Mouse (Mus musculus) CD4-positive, CD25-positive, alpha-beta regulatory T cell, adult 2 months (primary cell): Measurements from ENCODE around the gene Mxra8.

Experiments
- DNase-seq: peaks from one replicate; pipeline ENCODE4 v3.0.0-alpha.2; 2012; ENCODE audit warnings: low read depth, low spot score

Gene Mxra8

GRCm38 (mm10) chr4:155839483-155839910 is at the start of gene Mxra8:
Gene Mxra8 (plus strand): TSS chr4:155839680.
- no peak for DNase-seq

- DNase-seq, result no peak
Observed at GRCm38 (mm10) chr4:155790021-155790489, 49.4 kb upstream of the Mxra8 start, which contains the start of gene Ankrd65. Gene Ankrd65 (plus strand): TSS chr4:155790439.

DNA sequence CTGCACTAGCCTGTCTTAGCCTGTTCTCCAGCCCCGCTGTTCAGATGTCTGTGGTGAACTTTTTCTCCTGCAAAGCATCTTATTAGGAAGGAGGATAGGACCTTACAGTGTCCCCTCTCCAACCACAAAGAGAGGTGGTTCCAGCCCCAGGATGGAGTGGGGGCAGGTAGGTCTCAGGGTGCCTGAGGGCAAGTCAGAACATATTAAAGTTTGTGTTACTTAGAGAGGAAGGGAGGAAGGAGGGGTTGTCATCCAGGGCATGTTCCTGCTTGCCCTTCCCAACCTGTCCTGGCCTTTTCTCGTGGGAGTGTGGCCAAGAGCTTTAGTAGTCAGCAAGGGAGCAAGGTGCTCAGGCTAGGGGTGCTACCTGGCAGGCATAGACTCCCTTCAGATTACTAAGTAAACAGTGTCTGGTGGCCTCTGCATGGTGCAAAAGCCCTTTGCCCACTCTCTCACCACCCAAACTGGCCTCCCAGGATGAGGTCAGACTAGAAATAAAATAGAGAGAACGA is 48.8 kb upstream of the Mxra8 start:
- no peak for DNase-seq

GRCm38 (mm10) chr4:155791240-155791933 is 48.1 kb upstream of the Mxra8 start:
- DNase-seq, result no peak

GRCm38 (mm10) chr4:155793730-155794129 is 45.8 kb upstream of the Mxra8 start:
- no peak for DNase-seq

DNA sequence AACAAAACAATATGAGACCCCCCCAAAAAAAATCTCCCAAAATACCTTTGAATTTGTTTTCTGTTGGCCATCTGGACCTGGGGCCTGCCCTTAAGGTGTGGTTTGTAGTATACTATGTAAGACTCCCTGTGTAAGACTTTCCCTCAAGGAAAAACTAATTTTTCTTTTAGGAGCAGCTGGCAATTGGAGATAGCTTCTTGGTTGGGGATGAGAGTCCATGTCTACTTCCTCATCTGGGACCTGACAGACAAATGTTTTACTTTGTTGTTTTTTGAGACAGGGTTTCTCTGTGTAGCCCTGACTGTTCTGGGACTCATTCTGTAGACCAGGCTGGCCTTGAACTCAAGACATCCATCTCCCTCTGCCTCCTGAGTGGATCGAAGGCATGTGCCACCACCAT is 37.4 kb upstream of the Mxra8 start:
- DNase-seq, result no peak

GRCm38 (mm10) chr4:155802741-155803339 is 36.6 kb upstream of the Mxra8 start, which contains the start of gene Mrpl20:
Gene Mrpl20 (plus strand): TSS chr4:155802878.
- DNase-seq, result peak; percentile 64

DNA sequence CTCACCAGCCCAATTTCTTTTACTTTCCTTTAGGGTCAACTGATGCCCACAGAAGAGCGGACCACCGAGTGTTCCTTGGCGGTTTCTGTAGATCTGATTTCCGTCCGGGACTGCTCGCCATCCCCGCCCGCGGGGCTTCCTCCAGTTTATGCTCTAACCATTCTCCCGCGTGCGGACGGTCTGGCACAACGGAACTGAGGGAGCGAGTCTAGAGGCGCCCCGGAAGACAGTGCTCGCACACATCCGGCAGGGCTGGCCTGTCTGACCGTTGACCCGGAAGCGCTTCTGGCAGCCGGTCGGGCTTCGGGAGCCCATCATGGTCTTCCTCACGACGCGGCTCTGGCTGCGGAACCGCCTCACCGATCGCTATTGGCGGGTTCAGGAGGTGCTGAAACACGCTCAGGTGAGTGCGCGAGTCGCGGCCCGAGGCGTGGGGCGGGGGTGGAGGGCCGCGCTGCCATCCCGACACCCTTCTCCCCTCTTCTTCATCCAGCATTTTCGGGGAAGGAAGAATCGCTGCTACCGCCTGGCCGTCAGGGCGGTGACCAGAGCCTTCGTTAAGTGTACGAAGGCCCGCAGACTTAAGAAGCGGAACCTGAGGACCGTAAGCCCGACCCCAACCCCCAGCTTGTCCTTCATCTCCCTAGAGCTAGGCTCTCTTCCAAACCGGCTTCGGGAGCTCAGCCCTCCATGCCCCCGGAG is 36.0 kb upstream of the Mxra8 start:
- peak; percentile 97 for DNase-seq

- no peak for DNase-seq
Observed at GRCm38 (mm10) chr4:155807841-155808240, 31.6 kb upstream of the Mxra8 start.

DNA sequence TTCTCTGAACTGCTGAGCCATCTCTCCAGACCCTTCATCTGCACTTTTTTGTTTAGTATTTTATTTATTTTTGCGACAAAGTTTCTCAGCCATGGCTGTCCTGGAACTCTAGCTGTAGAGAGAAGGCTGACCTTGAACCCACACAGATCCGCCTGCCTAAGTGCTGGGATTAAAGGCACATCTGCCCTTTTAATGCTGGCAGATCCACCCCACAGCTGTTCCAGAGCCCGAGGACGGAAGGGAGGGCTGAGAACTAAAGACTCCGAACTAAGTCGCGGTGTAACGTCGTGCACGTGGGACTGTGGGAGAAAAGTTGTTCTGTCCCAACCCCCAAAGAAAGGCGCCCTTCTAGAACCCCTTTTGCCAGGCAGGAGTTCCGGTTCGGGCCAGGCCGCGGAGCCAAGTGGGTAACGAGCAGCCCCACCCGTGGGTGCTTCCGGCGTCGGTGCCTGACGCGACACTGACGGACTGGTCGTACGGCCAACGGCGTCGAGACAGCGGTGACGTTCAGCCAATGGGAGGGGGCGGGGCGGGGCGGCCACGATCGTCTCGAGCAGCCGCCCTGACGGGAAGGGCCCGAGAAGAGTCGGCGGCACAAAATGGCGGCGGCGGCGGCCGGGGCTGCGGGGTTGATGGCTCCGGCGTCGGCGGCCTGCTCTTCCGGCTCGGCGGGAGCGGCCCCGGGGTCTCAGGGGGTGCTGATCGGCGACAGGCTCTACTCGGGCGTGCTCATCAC is 27.4 kb upstream of the Mxra8 start, which contains the start of gene Ccnl2:
TSS of gene Ccnl2 (plus strand) at position 561 of the 736 bp plus-strand sequence.
- DNase-seq, result peak; percentile 99

DNA sequence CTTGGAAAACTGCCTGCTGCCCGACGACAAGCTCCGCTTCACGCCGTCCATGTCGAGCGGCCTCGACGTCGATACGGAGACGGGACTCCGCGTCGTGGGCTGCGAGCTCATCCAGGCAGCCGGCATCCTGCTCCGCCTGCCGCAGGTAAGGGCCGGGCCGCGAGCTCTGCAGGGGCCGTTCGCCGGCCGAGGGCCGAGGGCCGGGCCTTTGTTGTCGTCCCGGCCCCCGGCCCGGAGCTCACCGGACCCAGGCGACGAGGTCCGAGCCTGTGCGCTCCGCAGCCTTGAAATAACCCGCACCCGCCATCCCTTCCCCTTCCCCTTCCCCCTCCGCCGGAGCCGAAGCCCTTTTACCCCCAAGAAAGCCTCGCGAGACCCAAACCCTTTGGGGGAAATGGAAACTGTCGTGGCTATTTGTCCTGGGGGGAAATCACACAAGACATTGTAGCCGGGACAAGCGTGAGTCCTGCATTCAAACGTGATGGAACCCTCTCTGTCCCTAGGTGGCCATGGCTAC is 26.8 kb upstream of the Mxra8 start:
- peak; percentile 49 for DNase-seq

DNA sequence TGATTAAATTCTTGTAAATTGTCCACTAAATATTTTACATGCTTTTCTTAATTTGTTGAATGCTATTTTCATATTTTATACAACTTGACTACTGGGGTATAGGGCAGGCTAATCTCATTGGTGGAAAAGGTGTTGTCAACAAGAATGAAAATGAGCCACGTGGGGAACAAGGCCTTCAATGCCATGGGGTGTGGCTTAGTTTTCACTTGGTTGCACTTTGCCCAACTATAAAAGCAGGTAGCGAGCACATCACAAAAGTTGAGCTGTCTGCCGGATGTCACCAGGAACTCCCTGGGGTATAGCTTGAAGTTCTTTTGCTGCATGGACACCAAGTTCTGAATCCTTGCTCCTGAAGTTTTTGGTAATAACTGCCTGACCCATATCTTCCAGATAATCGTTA is 21.9 kb upstream of the Mxra8 start:
- DNase-seq, result no peak

DNA sequence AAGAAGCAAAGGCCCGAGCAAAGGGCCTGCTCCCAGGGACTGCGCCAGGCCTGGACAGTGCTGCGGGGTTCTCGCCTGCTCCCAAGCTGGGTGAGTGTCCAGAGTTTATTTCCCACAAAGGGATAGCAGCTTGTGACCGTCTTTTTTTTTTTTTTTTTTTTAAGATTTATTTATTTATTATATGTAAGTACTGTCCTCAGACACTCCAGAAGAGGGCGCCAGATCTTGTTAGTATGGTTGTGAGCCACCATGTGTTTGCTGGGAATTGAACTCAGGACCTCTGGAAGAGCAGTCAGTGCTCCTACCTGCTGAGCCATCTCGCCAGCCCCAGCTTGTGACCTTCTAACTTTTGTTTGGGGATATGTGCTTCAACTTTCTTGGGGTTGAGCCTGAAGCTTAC is 18.5 kb upstream of the Mxra8 start:
- peak; percentile 67 for DNase-seq

DNA sequence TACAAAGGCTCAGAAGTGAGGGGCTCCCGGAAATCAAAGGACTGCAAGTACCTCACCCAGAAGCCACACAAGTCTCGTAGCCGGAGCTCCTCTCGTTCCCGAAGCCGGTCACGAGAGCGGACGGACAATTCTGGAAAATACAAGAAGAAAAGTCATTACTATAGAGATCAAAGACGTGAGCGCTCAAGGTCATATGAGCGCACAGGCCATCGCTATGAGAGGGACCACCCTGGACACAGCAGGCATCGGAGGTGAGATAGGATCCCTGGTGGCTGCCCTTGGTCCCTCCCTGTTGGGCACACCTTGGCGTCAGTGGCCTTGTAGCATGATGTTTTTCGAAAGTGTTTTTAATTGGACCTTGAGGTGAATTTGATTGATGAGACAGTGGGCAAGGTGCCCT is 16.0 kb upstream of the Mxra8 start:
- DNase-seq, result no peak

- DNase-seq, result no peak
Observed at GRCm38 (mm10) chr4:155829866-155830265, 9.6 kb upstream of the Mxra8 start.

DNA sequence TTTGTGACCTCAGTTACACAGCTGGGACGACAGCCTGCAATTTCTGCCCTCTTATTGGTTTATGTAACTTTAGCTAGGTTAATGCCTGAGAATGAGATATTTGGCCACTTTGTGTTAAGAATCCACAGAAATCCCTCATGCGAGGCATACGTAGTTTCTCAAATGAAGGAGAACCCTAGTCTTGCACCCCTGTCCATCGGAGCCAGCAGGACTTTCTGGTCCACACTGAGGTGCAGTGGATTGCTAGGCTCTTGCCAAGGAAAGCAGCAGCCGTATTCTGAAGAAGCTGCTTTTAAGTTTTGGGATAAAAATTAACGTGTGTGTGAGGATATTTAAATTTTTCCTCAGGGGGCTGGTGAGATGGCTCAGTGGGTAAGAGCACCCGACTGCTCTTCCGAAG is 8.9 kb upstream of the Mxra8 start:
- DNase-seq, result no peak

GRCm38 (mm10) chr4:155831205-155831766 is 8.2 kb upstream of the Mxra8 start, which contains the start of gene Aurkaip1:
Gene Aurkaip1 (plus strand): TSS chr4:155831272.
- peak; percentile 92 for DNase-seq

GRCm38 (mm10) chr4:155831831-155832230 is 7.6 kb upstream of the Mxra8 start:
- no peak for DNase-seq

DNA sequence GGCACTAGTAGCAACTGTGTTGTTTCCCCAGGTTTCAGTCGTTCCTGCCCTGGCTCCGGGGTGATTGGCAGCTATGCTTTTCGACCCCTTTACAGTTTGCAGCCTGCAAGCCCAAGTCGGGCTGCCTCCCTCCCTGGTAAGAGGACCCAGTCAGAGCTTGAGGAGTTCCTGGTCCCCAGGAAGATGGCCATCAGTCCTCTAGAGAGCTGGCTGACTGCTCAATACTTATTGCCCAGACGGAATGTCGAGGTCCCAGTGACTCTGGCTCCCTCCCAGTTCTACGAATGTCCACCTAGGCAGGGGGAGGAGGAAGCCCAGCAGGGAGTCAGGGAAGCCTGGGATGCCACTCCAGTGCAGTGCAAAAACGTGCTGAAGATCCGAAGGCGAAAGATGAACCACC is 7.2 kb upstream of the Mxra8 start:
- DNase-seq, result no peak

DNA sequence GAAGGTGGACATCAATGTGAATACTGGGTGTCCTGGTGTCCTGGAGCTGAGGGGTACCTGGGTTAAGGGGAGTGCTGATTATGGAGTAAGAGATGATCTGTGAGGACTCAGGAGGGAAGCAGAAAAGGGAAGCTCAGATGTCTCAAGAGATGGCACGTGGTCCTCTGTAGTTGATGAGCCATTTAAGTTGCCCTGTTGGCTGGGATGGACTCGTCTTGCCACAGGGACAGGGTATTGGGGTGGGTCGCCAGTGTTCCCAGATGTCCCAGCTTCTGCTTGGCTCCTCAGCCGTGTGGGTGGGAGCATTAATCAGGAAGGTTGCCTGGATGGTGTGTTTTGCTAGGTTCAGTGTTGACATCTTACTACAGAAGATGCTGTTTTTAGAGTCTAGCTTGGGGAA is 6.2 kb upstream of the Mxra8 start:
- no peak for DNase-seq

DNA sequence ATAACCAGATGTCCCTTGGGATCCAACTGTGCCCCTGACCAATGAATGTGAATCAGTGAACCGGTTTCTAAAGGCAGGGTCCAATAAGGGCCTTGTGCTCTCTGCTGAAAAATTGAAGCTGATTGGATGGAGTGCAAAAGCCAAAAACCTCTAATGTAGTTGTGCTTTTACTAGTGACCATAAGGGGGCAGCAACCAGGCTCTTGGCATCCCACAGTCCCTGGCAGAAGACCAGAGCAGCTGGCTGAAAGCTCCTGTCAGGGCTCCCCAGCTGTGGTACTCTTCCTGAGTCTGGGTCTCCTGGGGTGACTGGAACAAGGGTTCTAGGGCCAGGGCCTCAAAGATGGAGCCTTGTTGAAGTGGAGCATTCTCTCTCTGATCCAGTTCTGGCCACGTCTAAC is 5.6 kb upstream of the Mxra8 start:
- DNase-seq, result peak; percentile 83
